Mouse (Mus musculus) 3T3-L1 (cell line): Measurements from ENCODE around the gene Tcte3.
"Not testable (repeated sequence)": the region's sequence is repeated elsewhere in the genome, so short reads cannot be mapped to it uniquely, and the experiment has no call there.

Experiments
- DNase-seq: peaks from one replicate; pipeline ENCODE4 v3.0.0-alpha.2; 2015; ENCODE audit warnings: low read depth, low spot score

Tcte3 gene

GRCm38 (mm10) chr17:15041175-15041729, at the start of gene Tcte3, which contains the start of the genes Ermard and Gm3448:
Tcte3 (minus strand) TSS chr17:15041488.
Ermard (plus strand) TSS chr17:15041208.
Gm3448 (minus strand) TSS chr17:15041537.
- DNase-seq = not testable (repeated sequence)

DNA sequence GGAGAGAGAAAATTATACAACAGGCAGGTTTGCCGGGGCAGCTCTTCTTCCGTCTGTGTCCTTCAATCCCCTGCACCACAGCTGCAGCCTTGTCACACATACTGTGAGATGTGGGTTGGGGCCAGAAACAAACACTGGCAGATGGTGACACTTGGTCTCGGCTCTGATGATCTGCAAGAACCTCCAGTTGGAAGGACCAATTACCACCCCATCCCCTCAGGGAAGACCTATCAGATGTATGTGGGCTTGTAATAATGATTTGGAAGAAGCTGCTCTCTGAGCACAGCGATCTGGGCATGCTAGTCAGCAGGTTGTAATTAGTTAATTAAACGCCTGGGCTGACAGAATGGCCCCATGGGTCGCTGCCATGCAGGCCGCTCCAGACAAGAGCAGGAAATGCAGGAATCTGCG, 47.3 kb upstream of the Tcte3 start:
- no peak for DNase-seq

- peak; percentile 32 for DNase-seq
Observed at GRCm38 (mm10) chr17:15088166-15088565, 46.9 kb upstream of the Tcte3 start.

GRCm38 (mm10) chr17:15085006-15085405, 43.7 kb upstream of the Tcte3 start:
- peak; percentile 46 for DNase-seq

GRCm38 (mm10) chr17:15084226-15084848, 43.0 kb upstream of the Tcte3 start:
- no peak for DNase-seq

GRCm38 (mm10) chr17:15077536-15077935, 36.2 kb upstream of the Tcte3 start:
- no peak for DNase-seq

DNA sequence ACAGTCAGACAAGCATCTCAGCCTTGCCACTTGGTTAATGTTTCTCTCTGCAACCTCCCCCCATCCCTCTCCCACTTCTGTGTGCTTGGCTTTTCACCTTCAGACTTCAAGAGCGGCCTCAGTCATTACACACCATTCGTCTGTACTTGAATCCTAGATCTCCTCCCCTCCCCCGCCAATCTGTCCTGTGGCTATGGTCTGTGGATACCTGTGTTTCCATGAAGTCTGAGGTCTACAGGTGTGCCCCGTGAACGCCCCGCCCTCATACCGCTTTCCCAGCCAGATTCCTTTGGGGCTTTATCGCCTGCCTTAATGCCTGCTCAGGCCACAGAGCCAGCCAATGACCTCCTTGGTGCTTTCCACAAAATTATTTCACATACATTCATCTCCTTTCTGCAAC, 33.7 kb upstream of the Tcte3 start:
- DNase-seq = no peak

GRCm38 (mm10) chr17:15072211-15072610, 30.9 kb upstream of the Tcte3 start:
- DNase-seq = no peak

- DNase-seq = no peak
Observed at GRCm38 (mm10) chr17:15069124-15069523, 27.8 kb upstream of the Tcte3 start.

DNA sequence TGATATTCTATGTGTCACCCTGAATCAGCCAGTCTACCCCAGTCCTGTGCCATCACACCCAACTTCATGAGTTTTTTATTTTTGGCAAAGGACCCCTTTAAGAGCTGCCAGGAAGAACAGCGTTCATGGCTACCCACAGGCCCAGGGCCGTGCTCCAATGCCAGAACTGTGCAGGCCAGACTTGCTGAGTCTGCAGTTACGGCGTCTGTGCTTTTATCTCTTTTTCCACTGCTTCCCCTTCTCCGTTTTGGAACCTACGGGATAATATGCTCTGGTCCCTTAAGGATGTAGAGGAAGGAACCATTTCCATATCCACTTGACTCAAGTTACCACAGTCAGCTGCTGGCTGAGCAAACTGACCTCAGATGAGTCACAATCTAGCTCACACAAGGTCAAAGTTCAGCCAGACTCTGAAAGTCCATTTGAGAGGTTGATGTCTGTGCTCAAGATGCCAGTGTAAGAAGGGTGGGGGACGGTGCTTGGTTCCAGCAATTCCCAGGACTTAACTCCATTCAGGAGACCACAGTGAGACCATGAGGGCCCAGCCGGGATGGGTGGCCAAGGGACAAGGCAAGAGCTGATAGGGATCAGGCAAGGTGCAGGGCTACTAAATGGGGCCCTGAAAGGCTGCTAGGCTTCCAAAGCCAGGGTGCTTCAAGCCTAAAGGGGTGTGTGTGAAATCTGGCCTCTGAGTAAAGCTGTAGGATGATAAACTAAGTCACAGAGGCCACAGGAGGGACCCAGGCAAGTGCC, 26.9 kb upstream of the Tcte3 start:
- DNase-seq = peak; percentile 81

GRCm38 (mm10) chr17:15066911-15067310, 25.6 kb upstream of the Tcte3 start:
- peak; percentile 65 for DNase-seq

DNA sequence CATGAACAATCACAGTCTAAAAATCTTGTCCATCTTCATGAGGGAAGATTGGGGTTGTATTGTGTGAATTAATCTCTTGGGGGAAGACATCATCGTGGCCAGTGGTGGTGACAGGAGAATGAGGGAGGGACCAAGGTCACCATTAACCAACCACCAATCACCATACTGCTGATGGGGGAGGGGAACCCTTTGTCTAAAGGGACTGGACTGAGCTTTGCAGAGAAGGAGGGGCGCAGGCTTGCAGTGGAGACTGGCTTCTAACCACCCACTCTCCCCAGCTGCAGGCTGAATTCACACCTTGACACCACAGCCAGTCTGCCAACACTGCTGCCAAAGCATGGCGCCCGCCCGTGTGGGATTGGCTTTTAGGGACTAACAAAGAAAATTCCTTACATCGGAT, 24.8 kb upstream of the Tcte3 start:
- no peak for DNase-seq

GRCm38 (mm10) chr17:15065391-15066024, 24.2 kb upstream of the Tcte3 start:
- peak; percentile 92 for DNase-seq

DNA sequence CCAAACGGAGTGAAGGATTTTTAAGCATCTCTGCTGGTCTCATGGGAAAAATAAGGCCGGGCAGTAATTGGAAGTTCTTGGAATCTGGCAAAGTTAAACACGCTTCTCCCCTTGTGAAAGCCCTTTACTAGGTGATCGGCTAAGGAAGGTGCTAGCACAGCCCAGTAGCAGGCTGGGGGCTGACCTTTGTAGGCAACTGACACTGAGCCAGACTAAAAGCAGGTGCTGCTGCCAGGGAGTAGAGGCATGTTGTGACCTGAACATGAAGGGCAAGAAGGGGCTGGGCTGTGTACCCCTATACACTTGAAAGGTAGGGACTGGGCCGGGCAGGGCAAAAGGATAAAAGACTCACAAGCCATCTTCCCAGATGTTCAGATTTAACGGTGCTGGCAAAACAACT, 19.1 kb upstream of the Tcte3 start:
- no peak for DNase-seq

DNA sequence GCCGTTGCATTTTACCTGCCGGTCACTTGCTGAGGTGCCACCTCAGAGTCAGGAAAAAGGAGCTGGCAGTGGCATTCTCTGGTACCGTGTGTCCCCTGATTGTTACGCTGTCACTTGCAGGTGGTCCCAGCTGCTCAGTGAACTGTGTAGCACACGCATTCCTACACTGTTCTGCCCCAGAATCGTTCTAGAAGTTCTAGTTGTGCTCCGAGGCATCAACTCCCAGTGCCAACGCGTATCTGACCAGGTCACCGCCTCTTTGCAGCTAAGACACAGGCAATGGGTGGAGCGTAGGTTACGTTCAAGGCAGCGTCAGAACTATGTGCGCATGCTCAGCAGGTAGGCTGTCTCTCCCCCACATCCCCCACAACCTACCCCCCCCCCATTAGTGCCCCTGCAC, 18.4 kb upstream of the Tcte3 start:
- DNase-seq = no peak

- peak; percentile 76 for DNase-seq
Observed at GRCm38 (mm10) chr17:15058161-15058591, 16.9 kb upstream of the Tcte3 start.

DNA sequence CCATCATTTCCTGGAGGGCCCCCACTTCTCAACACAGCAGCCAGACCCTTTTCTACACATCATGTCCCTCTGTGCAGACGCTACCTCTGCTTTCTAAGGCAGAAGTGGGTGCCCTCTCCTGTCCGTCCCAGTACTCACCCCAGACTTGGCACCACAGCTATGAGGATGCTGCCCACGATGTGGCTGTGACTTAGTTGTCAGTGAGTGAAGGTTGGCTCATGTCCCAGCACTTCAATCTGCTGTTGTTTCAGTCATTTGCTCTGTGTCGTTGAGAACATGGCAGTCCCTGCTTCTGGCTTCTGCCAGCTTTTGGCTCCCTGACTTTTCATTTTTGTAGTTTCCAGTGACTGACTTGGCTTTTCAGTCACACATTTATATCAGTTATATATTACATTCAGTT, 14.6 kb upstream of the Tcte3 start:
- no peak for DNase-seq

DNA sequence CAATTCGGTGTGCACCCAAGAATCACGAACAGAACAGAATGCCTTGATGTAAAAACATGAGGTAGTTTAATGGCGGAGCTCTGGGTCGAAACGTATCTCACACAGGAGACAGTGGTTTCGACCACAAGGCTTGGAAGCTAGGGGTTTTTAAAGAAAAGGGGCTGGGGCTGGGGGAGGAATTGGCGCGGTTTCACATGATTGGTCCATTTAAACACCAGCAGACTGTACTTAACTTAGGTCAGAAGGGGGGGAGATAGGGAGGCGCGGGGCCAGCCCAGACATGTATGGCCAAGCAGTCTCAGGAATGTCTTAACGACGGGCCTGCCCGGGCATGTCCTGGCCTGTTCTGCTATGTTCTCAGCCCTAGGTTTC, 12.5 kb upstream of the Tcte3 start:
- DNase-seq = not testable (repeated sequence)

DNA sequence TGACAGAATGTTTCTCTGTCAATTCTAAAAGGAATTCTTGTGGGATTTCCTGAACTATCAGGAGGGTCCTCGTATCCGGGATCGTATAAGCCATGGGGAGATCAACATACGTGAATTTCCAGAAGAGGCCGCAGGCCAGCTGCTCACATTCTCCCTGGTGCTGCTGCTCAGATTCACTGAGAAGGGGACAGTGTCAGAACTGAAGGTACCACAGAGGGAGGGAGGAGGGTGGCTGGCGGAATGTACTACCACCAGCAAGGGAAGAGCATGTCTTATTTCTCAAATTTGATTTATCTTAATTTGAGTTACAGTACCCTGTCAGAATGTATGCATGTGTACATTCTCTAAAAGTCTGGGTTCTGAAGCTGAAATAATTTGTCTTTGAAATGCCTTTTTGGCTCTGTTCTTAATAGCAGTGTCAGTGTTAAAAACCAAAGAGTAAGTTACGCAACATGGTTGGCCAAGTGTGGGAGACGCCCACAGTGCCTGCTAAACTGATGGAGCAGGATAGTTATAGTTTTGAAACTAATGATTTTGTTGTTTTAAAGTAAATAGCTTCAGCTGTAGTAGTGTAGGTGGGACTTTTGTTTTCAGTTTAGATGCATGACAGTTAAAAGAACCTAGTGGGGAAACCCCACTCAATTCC, 12.0 kb upstream of the Tcte3 start:
- DNase-seq = not testable (repeated sequence)

DNA sequence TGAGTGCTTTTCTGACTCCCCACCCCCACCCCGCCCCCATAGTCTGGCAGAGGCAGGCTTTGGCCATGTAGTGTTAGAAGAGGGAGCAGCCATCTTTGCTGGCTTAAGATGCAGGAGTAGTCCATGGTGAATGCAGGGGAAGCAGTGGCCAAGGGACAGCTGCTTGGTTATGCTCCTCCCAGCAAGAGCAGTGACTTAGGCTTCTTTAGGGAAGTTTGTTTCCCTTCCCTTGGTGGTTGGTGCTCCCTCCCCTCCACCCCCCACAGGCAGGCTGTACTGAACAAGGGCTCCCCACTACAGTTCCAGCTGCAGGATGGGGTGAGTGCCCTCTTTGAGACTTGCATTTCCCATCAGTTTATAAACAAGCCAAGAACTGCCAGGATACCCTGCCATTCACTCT, 11.5 kb upstream of the Tcte3 start:
- not testable (repeated sequence) for DNase-seq

DNA sequence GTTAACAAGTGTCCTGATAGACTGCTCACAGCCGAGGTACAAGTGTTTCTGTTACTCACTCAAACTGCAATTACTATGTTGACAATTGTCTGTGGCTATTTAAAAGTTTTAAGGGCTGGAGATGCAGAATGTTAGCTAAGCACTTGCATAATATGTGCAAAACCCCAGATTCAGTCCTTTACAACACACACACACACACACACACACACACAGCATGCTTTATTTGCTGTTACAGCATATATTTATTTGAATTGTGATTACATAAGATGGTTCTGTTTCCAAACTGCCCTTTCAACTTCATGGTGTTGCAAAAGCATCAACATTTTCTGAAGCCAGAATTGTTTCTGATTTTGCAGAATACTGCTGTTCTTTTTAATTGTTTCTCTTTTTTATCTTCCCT, 9.1 kb upstream of the Tcte3 start:
- DNase-seq = not testable (repeated sequence)

GRCm38 (mm10) chr17:15040455-15040854, 833 bp downstream of the Tcte3 start:
- DNase-seq = not testable (repeated sequence)
